Mouse (Mus musculus): ENCODE measurements around the gene Mlx.
"Not testable (repeated sequence)": the region's sequence is repeated elsewhere in the genome, so short reads cannot be mapped to it uniquely, and the experiment has no call there.

The Mlx gene

GRCm38 (mm10) chr11:101098231-101098630 lies 11.2 kb downstream of the Mlx start:
- no peak for DNase-seq (ENCODE audit: low read depth)

GRCm38 (mm10) chr11:101103011-101103410 lies 15.9 kb downstream of the Mlx start:
- DNase-seq (ENCODE audit: low read depth), result no peak

- DNase-seq (ENCODE audit: low read depth), result no peak
Measured at GRCm38 (mm10) chr11:101109351-101109750, 22.3 kb downstream of the Mlx start.

GRCm38 (mm10) chr11:101110708-101111107 lies 23.6 kb downstream of the Mlx start:
- no peak for DNase-seq (ENCODE audit: low read depth)

- no peak for DNase-seq (ENCODE audit: low read depth)
Measured at GRCm38 (mm10) chr11:101111178-101111577, 24.1 kb downstream of the Mlx start.

- DNase-seq (ENCODE audit: low read depth), result no peak
Measured at GRCm38 (mm10) chr11:101112186-101112585, 25.1 kb downstream of the Mlx start.

- DNase-seq (ENCODE audit: low read depth), result no peak
Measured at GRCm38 (mm10) chr11:101115564-101115963, 28.5 kb downstream of the Mlx start.

GRCm38 (mm10) chr11:101118105-101118504 lies 31.0 kb downstream of the Mlx start:
- DNase-seq (ENCODE audit: low read depth), result no peak

GRCm38 (mm10) chr11:101119131-101119760 lies 32.2 kb downstream of the Mlx start:
- peak; percentile 24 for DNase-seq (ENCODE audit: low read depth)

- DNase-seq (ENCODE audit: low read depth), result peak; percentile 98
Measured at GRCm38 (mm10) chr11:101119761-101120544, 32.9 kb downstream of the Mlx start, which contains the start of the genes Retreg3 and Tubg1. TSS of gene Retreg3 (minus strand) at chr11:101119893. TSS of gene Tubg1 (plus strand) at chr11:101119938.

- no peak for DNase-seq (ENCODE audit: low read depth)
Measured at GRCm38 (mm10) chr11:101120545-101121188, 33.6 kb downstream of the Mlx start.

- not testable (repeated sequence) for DNase-seq (ENCODE audit: low read depth)
Measured at GRCm38 (mm10) chr11:101124494-101124893, 37.4 kb downstream of the Mlx start.

- DNase-seq (ENCODE audit: low read depth), result not testable (repeated sequence)
Measured at GRCm38 (mm10) chr11:101125008-101125407, 37.9 kb downstream of the Mlx start.

GRCm38 (mm10) chr11:101127075-101127474 lies 40.0 kb downstream of the Mlx start:
- no peak for DNase-seq (ENCODE audit: low read depth)

- DNase-seq (ENCODE audit: low read depth), result no peak
Measured at GRCm38 (mm10) chr11:101128996-101129577, 42.0 kb downstream of the Mlx start.

- DNase-seq (ENCODE audit: low read depth), result no peak
Measured at GRCm38 (mm10) chr11:101130056-101130756, 43.1 kb downstream of the Mlx start.

- DNase-seq (ENCODE audit: low read depth), result peak; percentile 44
Measured at GRCm38 (mm10) chr11:101131187-101131586, 44.1 kb downstream of the Mlx start.

- peak; percentile 40 for DNase-seq (ENCODE audit: low read depth)
Measured at GRCm38 (mm10) chr11:101131701-101132100, 44.6 kb downstream of the Mlx start.

- DNase-seq (ENCODE audit: low read depth), result no peak
Measured at GRCm38 (mm10) chr11:101133037-101133436, 46.0 kb downstream of the Mlx start.

- no peak for DNase-seq (ENCODE audit: low read depth)
Measured at GRCm38 (mm10) chr11:101134217-101134865, 47.3 kb downstream of the Mlx start.

- no peak for DNase-seq (ENCODE audit: low read depth)
Measured at GRCm38 (mm10) chr11:101137000-101137399, 49.9 kb downstream of the Mlx start.

All from c-Kit-positive CD71-positive TER-119-negative erythroid progenitor cells, embryonic 14.5 days (primary cell).